Mouse (Mus musculus) thymus, postnatal 10 days (tissue): ENCODE results near the gene Mga.

Experiments used
- DNase-seq, 2 experiments: peaks; one replicate each; pipeline ENCODE4 v3.0.0; 2021; ENCODE audit warnings: low spot score in 2 of 2

Mga gene

GRCm38 (mm10) chr2:119987441-119987840 lies 90.4 kb downstream of the Mga start:
- DNase-seq = no peak

- no peak for DNase-seq
Measured at GRCm38 (mm10) chr2:119988952-119989351, 91.9 kb downstream of the Mga start.

- no peak for DNase-seq
Measured at GRCm38 (mm10) chr2:119990881-119991280, 93.9 kb downstream of the Mga start.

- no peak for DNase-seq
Measured at GRCm38 (mm10) chr2:119992349-119992748, 95.3 kb downstream of the Mga start.

- no peak for DNase-seq
Measured at GRCm38 (mm10) chr2:119993515-119993914, 96.5 kb downstream of the Mga start.

GRCm38 (mm10) chr2:119994839-119995238 lies 97.8 kb downstream of the Mga start:
- DNase-seq = no peak

GRCm38 (mm10) chr2:119995391-119996281 lies 98.6 kb downstream of the Mga start:
- no peak for DNase-seq

GRCm38 (mm10) chr2:119997354-119997753 lies 100.3 kb downstream of the Mga start:
- DNase-seq = no peak

GRCm38 (mm10) chr2:119999731-120000130 lies 102.7 kb downstream of the Mga start:
- no peak for DNase-seq

- no peak for DNase-seq
Measured at GRCm38 (mm10) chr2:120000882-120001584, 104.0 kb downstream of the Mga start.

GRCm38 (mm10) chr2:120001956-120002355 lies 104.9 kb downstream of the Mga start:
- no peak for DNase-seq

GRCm38 (mm10) chr2:120003970-120004369 lies 106.9 kb downstream of the Mga start:
- no peak for DNase-seq

- DNase-seq = no peak
Measured at GRCm38 (mm10) chr2:120006696-120007095, 109.7 kb downstream of the Mga start.

- no peak for DNase-seq
Measured at GRCm38 (mm10) chr2:120007680-120008210, 110.7 kb downstream of the Mga start.

GRCm38 (mm10) chr2:120008672-120009071 lies 111.6 kb downstream of the Mga start:
- no peak for DNase-seq

GRCm38 (mm10) chr2:120011462-120012200 lies 114.6 kb downstream of the Mga start:
- peak in 1 of 2 experiments; percentile 45 for DNase-seq

GRCm38 (mm10) chr2:120012924-120013323 lies 115.9 kb downstream of the Mga start:
- no peak for DNase-seq

GRCm38 (mm10) chr2:120013831-120014486 lies 116.9 kb downstream of the Mga start:
- no peak for DNase-seq

- no peak for DNase-seq
Measured at GRCm38 (mm10) chr2:120015882-120016281, 118.9 kb downstream of the Mga start.

- DNase-seq = no peak
Measured at GRCm38 (mm10) chr2:120017599-120017998, 120.6 kb downstream of the Mga start.
